Mouse (Mus musculus) lung, postnatal 4 days (tissue): ENCODE data around the gene Dlg4.

Experiments used
- DNase-seq, 2 experiments: peaks; one replicate each; pipeline ENCODE4 v3.0.0; 2021

Dlg4 gene

GRCm38 (mm10) chr11:70016669-70017068 lies at the start of gene Dlg4:
Dlg4 (plus strand) TSS chr11:70016942.
- peak in 1 of 2 experiments; percentile 9 for DNase-seq

- DNase-seq = no peak
These were observed 47.9 kb upstream of the Dlg4 start for GRCm38 (mm10) chr11:69968793-69969192.

DNA sequence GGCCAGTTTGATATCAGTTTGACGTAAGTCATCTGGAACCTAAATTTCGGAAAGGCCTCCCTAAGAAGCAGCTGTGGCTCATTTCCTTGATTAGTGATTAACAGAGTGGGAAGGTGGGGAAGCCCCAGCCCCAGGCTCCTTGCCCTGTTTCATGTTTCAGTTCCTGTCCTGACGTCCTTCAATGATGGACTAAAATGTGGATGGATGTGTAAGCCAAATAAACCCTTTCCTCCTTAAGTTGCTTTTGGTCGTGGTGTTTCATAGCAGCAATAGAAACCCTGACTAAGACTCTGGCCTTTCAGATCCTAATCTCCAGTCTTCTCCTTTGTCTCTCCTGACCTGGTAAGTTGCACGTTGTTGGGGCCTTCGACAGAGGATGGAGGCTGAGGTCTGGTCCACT lies 46.5 kb upstream of the Dlg4 start:
- DNase-seq = no peak

- no peak for DNase-seq
These were observed 46.0 kb upstream of the Dlg4 start for GRCm38 (mm10) chr11:69970775-69971174.

DNA sequence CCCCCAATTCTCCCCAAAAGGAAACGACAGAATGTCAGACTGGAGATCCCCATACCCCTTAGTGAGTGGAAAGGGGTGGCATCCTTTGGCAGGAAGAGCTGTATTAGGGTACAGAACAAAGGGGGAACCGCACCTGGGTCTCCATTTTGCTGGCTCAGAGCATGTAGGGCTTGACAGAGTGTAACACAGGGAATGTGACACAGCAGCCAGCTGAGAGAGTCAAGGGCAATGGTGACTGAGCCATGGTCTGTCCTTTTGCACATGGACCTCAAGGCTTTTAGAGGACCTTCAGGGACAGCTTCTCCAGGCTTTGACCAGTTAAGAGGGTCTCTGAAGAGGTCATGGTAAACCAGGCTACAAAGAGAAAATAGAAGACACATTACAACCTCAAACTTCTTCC lies 41.8 kb upstream of the Dlg4 start:
- DNase-seq = no peak

- no peak for DNase-seq
These were observed 40.5 kb upstream of the Dlg4 start for GRCm38 (mm10) chr11:69976271-69976670.

DNA sequence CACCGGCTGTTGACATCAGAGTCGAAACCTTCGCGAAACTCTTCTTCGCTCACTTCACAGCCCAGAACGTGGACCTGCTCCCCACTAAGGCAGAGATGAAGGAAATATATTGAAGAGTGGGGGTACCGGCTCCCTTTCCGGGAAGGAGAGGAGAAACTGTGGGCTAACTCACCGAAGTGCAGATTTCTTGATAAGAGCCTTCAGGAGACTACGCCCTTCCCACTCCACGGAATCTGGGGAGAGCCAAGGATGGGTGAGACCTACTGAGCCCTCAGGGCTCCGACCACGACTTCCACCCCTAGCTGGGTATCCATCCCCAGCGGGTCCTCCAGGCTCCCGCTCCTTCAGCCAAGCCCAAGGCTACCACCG lies 36.9 kb upstream of the Dlg4 start:
- no peak for DNase-seq

- peak; percentile 98 for DNase-seq
These were observed 36.3 kb upstream of the Dlg4 start for GRCm38 (mm10) chr11:69980196-69981140.

- DNase-seq = peak in 1 of 2 experiments; percentile 36
These were observed 35.5 kb upstream of the Dlg4 start, which contains the start of gene Ctdnep1 for GRCm38 (mm10) chr11:69981141-69981762. Ctdnep1 (plus strand) TSS chr11:69981156.

DNA sequence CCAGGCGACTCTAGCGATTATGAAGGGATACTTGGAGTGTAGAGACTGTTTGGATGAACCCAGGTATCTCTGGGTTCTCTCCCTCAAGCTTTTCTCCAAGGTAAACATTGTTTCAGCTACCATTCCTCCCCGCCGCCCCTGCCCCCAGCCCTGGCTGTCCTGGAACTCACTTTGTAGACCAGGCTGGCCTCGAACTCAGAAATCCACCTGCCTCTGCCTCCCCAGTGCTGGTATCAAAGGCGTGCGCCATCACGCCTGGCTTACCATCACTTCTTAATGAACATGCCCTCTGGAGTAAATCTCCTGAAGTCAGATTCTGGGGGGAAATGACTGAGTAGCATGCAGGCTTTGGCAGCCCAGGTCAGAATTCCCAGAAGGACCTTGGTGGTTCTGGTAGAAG lies 34.5 kb upstream of the Dlg4 start, which contains the start of gene Elp5:
Gene Elp5, minus strand, starts transcription at position 293 of the 400 bp plus-strand sequence.
- DNase-seq = no peak

DNA sequence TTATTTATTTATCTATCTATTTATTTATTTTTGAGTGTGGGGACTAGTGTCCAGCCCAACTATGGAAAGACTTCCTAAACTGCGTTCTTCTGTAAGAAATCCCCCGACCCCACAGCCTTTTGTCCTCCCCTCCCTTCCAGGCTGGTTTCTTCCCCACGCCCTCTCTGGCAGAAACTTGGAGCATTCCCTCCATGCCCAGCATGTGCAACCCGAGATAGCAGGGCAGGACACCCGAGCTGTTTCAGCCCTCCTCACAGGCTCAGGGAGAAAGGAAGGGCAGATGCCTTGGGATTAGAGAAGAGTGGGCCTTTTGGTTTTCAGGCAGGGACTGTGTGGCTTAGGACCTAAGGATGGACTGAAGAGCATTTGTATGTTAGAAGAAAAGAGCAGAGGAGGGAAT lies 33.9 kb upstream of the Dlg4 start:
- no peak for DNase-seq

GRCm38 (mm10) chr11:69983377-69983776 lies 33.4 kb upstream of the Dlg4 start:
- DNase-seq = no peak

GRCm38 (mm10) chr11:69984431-69984830 lies 32.3 kb upstream of the Dlg4 start:
- DNase-seq = no peak

DNA sequence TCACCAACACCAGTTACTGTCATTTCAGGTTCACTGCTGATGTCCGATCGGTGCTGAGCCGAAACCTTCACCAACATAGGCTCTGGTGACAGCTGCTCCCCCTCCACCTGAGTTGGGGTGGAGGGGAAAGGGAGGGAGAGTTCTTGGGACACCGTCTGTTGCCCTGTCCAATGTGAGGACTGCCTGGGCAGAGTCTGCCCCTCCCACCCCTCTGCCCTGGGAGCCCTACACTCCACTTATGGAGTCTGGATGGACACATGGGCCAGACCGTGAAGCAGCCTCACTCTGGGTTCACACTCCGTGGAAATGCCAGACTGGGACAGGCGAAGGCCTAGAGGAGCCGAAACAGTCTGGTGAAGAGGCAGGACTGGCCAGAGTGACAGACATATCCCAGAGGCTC lies 26.8 kb upstream of the Dlg4 start:
- no peak for DNase-seq

- peak; percentile 97 for DNase-seq
These were observed 25.7 kb upstream of the Dlg4 start, which contains the start of gene Gabarap for GRCm38 (mm10) chr11:69990850-69991691. Gabarap (plus strand) TSS chr11:69991143.

GRCm38 (mm10) chr11:69991711-69992110 lies 25.0 kb upstream of the Dlg4 start:
- no peak for DNase-seq

DNA sequence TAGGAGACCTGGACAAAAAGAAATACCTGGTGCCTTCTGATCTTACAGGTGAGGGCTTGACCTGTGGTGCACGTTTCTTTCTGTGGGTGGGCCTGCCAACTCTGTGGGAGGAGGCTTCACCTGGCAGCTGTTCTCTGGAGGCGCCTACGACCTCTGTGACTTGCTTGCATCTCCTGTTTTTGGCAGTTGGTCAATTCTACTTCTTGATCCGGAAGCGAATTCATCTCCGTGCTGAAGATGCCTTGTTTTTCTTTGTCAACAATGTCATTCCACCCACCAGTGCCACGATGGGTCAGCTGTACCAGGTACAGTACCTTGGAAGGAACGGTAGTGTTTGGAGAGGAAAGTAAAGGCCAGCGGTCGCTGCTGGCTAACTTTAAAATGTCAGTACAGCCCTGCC lies 24.3 kb upstream of the Dlg4 start:
- no peak for DNase-seq

GRCm38 (mm10) chr11:69992932-69993331 lies 23.8 kb upstream of the Dlg4 start:
- no peak for DNase-seq

GRCm38 (mm10) chr11:69994401-69995090 lies 22.2 kb upstream of the Dlg4 start:
- no peak for DNase-seq

DNA sequence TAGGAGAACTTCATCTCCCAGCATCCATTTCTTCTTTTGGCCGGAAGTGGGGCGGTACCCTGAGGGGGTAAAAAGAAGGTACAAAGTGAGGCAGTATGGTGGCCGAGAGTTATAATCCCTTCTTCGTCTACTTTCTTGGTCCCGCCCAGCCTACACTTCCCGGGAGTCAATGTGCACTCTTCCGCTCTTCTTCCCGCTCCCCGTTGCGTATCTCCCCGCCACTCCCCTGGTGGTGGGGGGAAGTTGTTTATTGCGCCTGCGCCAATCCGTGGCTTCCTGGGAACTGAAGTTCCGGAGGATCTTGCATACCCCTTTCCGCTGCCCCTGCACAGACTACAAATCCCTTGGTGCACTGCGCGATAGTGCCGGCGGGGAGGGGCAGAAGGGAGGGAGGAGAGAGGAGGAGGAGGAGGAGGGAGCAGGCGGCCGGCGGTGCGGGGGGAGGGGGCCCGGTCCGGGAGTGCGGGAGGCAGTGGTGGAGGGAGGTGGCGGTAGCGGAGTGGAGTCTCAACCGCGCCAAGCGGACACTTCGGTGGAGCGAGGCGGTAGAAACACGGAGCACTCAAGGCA lies 21.3 kb upstream of the Dlg4 start, which contains the start of gene Phf23:
Gene Phf23, plus strand, starts transcription at position 387 of the 570 bp plus-strand sequence.
- peak; percentile 98 to 99 for DNase-seq

DNA sequence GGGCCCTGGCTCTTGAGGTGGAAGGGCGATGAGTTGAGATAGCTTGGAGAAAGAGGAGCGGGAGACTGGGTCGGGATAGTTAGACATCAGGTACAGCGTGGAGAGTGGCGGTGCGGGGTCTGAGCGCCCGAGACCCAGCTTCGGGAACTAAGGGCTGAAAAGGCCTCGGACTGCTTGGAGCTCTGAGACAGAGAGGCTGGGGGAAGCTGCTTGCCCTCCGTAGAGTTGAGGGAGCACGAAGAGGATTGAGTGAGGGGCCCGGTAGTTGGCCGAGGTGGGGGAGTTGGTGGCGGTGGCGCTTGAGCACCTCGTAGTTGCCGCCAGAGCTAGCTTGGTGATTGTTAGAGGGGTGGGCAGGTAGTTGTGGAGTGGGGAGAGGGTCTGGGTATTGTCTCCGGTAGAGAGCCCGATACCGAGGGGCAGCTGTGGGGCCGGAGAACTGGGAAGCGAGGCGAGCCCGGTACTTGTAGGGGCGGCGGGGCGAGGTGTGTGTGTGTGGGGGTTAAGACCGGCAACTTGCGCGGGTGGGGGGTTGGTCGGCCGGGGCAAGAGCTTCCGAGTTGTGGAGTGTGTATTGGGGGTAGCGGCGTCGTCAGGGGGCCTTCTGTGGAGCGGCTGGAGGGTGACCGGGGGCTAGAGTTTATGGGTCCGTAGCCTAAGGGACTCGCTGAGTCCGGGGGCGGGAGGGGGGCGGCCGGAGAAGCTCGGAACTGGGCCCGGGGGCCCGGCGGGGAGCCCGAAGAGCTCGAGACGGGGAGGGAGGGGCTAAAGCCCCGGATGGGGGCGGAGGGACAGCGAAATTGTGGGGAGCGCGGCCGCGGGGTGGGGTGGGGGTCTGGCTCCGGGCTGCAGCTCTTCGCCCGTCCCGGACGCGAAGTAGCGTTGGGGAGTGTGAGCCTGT lies 20.3 kb upstream of the Dlg4 start:
- peak in 1 of 2 experiments; percentile 67 for DNase-seq
